Mouse (Mus musculus) retina, postnatal 1 day (tissue): ENCODE measurements around the gene Lman2l.

ENCODE experiments used
- DNase-seq: peaks from one replicate; pipeline ENCODE4 v3.0.0-alpha.2; 2012

Gene Lman2l

DNA sequence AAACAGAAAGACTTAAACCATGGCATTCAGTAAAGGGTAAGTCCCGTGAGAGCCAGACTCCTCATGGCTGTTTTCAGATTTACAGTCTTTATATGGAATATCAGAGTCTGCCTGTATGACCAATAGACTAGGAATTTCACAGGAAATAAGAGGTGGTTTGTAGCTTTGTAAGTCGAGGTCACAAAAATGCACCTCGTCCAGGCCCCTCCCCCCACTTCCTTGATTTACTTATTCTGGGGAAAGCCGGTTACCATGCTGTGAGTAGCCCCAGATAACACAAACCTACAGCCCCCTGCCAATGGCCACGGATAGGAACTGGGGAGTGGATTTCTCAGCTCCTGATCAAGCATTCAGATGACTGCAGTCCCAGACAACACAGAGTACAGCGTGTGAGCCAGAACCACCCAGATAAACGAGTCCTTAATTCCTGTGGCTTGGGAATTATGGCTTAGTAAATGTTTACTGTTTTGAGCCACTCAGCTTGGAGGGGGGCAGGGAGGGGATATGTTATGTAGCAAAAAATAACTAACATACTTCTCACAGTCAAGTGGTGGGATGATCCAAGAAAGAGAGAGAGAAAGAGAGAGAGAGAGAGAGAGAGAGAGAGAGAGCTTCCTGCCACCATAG is 12.4 kb upstream of the Lman2l start:
- no peak for DNase-seq

DNA sequence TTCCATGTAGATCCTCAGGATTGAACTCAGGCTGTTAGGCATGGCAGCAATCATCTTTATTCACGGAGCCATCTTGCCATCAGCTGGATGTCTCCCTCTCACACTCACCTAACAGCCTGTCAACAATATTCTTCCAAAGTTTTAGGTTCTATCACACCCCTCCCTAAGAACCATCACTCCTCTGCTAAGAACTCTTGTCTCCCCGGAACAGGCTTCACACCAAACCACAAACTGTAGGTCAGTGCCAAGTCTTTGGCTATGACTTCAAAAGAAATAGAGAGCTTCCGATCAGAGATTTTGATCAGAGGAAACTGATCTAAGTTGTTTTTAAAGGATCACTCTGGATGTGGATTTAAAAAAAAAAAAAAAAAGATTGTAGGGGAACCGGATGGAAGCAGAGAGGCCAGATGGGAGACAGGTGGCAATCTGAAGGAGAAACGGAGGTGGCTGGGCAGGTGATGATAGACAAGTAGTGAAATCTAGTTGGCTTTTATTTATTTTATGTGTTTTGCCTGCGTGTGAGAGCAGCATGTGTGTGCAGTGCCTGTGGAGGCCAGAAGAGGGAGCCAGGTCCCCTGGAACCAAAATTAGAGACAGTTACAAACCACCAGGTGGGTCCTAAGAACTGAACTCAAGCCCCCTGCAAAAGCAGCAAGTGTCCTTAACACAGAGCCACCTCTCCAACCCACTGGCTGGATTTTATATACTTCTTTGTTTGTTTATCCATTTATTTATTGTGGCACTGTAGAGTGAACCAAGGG is 9.2 kb upstream of the Lman2l start:
- no peak for DNase-seq

DNA sequence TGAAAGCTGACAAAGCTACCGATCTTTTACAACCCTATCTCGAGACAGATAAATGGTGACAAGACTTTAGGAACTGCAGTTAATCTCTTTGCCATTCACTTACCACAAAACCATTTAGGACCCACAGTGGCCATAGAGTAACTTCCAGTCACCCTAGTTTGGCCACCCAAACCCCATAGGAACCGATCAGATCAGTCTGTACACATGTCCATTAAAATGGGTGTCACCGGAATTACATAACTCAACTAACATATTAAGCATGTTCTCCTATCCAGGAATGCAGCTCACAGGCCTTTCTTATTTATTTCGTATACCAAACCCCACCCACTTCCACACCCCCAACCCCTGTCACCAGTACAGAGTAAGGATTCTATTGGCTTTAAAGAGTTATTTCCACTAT is 1.8 kb upstream of the Lman2l start:
- DNase-seq: no peak

DNA sequence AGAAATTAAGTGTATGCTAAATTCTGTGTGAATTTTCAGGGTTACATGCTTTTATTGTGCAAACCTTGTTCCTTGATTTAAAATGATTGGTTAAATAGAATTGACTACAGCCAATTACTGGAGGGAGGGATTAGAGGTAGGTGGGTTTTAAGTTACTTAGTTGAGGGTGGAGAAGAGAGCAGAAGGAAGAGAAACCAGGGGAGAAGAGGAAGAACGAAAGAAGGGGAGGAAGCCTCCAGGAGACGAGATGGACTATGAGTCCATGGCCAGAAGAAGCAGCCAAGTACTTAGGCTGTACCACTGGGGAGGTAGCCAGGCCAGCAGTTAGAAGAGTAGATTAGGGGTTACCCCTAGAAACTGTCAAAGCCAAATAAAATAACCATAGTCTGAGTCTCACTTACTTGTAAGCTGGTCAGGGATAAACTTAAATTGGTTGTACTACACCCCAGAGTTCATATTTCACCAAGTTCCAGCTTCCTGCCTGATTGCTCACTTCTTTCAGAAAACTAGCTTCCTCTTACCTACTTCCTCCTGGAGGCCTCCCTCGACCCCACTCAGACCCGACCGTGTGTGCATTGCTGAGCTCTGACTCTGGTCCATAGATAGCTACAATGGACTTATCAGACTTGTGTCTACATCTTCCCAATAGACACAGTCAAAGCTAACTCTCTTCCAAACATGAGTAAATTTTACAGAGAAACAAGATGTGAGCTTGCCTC is 1.2 kb upstream of the Lman2l start:
- DNase-seq: no peak

DNA sequence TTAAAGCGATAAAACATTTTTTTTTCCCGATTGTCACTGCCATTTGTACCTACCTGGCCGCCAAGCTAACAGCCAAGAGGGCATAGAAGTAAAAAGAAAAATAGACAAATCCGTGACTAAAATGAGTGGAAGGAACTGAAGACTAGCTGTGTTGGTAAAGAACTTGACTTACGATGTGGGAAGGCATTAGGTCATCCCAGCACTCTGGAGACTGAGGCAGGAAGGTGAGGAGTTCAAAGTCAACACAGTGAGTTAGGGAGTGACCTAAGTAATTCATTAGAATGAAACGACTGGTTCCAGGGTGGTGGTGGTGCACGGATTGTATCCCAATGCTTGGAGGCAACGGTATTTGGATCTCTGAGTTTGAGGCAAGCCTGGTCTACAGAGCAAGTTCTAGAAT is 437 bp upstream of the Lman2l start:
- no peak for DNase-seq

DNA sequence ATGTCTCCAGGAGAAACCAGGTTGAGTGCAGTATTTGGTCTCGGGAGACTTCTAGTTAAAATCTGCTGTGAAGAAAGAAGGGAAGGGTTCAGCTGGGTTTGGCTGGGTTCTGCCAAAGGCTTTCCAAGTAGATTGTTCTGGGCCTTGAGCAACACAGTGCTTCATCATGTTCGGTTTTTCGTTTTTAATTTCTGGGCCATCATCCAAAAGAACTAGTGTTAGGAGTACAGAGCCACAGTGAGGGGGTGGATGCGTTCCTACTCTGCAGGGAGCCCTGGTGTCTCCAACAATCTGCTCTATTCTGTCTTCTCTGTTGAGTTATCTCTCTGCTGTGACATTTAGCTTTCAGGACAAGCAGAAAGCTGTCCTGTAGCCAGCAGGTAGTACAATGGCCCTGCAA is 4.0 kb downstream of the Lman2l start:
- DNase-seq: no peak

DNA sequence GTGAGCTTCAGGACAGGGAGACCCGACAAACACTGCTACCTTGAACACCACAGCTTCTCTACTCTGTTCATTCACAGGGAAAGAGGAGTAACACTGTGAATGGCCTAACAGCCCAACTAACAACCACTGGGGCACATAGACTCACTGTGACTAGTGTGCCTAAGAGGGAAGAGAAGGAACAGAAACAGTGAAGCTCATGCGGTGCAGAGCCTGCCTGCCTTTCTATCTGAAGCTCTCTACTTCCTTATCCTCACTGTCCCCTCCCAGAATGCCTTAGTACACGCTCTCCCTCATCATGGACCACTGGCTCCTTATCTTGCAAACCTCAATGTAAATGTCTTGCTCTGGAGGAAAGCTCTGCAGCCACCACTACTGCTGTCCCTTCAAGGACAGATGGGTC is 7.8 kb downstream of the Lman2l start:
- DNase-seq: no peak

DNA sequence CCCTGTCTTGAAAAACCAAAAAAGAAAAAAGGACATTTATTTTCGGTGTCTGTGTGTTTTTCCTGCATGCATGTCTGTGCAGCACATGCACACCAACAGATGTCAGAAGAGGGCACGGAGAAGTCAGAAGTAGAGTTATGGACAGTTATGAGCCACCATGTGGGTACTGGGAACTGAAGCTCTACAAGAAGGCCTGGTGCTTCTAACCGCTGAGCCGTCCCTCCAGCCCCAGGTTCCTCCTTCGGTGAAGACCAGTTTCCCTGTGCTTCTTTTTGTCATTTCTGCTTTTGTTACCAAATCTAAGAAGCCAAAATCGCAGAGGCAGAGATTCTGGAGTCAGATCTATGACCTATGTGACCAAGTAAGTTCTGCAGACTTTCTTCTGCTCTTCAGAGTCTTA is 8.6 kb downstream of the Lman2l start:
- no peak for DNase-seq

DNA sequence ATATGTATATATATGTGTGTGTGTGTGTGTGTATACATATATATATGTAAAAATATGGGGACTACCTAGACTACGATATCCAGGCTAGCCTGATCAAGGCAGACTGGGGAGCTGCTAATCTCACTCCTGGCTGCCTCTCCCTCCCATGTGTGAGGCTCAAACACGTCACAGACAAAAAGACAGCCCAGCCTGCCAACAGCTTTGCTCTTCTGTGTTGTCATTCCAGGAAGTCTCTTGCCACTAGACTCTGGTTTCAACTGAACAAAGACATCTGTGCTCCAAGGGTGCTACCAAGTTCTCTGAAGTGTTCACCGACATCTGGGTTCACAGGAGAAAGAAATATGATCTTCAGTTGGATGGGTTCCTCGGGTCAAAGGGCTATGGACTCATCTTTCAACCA is 10.0 kb downstream of the Lman2l start:
- no peak for DNase-seq

DNA sequence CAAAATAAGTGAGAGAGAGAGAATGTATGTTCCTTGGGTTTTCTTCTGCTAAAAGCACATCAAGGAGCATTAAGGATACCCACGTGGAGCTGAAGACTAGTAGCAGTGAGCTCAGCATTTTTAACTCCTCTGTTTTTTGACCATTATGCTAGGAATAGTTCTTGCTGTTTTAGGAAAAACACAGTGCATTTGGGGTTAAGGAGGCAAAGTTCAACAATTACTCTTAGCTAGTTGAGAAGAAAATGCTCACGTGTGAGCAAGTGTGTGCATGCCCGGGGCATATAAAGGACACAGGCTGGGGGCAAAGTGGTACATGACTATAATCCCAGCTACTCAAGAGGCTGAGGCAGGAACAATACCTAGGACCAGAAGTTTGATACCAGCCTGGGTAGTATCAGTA is 11.5 kb downstream of the Lman2l start:
- no peak for DNase-seq

DNA sequence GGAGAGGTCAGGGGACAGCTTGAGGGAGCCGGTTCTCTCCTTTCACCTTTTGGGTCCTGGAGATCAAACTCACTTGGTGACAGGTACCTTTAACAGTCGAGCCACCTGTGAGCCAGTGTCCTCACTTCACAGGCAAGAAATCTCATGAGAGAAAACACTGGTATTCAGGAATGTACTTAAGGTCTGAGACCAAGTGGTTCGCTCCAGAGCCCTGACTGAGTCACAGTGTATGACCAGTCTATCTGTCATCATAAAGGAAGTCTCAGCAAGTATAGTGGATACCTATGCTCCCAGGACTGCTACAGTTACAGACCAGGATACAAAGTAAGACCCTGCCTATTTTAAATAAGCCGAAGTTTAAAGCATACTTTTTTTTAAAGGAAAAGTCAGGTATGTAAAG is 12.1 kb downstream of the Lman2l start:
- DNase-seq: no peak

DNA sequence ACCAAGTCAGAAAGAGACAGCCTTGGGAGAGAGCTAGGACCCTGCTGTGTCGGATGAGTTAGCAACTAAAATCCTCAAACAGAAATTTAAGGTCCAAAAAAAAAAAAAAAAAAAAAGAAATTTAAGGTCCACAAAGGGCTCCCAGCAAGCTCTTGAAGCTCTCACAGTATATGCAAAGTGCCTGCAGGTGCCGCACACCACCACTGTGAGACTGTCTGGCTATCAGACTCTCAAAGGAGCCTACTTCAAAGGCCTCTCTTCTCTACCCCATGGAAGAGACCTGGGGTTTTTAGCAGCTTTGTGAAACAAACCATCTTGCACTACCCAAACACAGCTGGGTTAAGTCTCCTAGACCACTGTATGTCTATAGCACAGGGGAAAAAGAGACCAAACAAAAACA is 15.6 kb downstream of the Lman2l start:
- no peak for DNase-seq

DNA sequence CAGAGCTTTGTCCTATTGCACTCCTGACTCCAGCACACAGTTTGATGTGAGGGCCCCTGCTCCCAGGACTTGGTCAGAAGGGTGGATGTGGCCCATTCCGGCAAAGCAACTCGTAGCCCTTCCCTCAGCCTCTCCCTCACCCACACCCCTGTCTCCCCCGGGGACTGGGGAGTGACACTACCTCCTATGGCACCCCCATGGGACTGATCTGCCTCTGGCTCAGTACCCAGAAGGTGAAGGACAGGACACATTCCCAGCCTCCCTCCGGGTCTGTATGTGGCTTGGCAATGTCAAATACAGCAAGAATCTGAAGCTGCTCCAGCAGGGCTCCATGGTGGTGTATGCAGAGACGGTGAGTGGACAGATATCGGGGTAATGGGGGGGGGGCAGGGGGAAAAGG is 40.5 kb downstream of the Lman2l start:
- DNase-seq: no peak

DNA sequence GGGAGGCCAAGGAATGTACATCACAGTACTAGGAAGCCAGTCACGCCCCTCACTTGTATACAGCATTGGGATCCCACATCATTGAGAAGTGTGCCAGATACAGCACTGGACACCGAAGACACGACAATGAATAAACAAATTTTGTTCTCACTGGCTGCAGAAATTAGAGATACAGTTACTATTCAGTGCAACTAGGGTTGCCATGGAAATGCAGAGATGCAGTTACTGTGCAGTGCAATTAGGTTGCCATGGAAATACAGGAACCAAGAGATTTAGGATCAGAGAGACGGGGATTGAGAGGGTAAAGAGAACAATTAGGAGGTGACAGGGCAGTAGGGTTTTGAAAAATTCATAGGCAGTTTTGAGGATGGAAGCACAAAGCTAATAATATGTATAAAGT is 43.6 kb downstream of the Lman2l start:
- no peak for DNase-seq

DNA sequence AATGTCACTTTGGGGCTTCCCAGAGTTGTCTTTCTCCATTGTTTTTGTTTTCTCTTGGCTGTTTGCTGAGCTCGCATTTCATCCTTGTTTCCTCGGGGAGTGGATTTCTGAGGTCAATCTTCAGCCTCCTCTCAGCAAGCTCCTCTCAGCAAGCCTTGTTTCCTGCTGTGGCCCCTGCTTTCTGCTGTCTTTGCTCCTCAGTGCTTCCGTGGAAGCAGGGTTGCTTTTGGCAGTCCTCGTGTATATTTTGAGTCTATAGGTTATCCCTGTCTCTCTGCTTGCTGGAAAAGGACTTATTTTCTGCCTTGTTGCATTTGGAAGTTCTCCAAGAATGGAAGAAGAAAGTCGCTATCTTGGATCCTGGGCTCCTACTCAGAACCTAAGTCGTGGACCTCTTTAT is 48.0 kb downstream of the Lman2l start:
- no peak for DNase-seq

DNA sequence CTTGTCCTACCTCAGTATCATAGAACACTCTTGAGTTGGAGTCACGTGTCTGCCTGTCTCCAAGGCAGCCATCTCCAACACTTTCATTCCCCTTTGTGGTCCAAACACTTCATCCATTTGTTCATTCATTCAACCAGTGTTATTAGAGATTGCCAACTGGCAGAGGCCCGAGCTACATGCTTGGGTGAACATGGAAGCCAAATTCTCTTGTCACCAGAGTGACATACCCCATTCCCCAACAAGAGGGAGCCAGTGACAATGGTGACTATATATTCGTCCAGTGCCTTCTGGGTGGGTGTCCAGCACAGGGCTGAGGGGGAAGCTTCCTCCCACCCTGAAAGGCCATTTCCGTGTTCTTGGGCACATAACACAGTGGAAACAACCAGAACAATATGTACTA is 65.5 kb downstream of the Lman2l start:
- DNase-seq: peak; percentile 43

DNA sequence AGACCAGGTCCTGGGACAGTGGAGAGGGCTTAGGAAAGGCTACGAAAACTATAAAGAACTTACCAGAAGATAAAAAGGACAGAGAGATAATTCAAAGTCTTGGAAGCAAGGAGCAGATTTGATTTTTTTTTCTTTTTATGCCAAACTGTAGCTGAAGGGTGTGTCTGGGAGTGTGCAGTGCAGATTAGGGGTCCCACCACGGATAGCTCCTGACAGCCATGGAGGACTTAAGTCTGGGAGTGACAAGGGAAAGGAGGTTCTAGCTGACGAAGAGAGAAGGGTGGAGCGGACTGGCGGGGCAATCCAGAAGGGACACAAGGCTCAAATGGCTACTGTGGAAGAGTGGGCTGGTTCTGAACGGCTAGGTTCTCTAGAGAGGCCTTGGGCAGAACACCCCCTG is 66.2 kb downstream of the Lman2l start:
- DNase-seq: no peak

DNA sequence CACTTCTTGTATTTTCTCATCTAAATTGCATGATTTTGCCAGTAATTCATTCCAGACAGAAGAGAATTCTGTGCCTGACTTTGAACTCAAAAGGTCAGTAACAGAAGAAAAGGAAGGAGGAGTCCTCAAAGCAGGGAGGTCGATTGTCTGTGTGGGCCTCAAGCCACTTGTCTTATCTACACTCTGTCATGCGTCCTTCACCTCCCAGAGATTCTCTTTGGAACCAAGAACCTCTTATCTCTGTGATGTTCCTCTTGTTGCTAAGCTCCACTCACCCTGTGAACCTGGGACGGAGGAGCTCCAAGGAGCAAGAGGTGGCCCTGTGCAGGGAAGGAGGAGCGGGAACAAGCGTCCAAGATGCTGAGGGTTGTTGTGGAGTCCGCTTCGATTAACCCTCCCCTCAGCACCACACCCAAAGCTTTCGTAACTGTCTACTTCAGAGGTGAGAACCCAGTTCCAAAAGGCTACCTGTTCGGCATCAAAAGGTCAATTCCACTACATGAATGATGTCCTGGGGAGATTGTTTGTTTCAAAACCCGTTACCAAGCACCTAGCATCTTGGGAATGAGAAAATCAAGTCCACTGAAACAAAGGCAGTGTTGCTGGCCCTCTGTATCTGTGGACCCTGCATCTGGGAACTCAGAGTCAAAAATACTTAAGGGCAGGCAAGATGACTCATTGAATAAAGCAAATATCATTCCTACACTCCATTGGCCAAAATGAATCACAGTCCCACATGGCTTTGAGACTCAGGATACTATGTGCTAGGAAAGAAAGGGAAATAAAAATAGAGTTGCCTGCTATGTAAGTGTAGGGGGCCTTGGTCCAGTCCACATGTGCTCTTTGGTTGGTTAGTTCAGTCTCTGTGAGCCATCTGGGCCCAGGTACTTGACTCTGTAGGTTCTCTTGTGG is 72.9 kb downstream of the Lman2l start, which contains the start of gene Fer1l5:
TSS of gene Fer1l5 (plus strand) at position 358 of the 912 bp plus-strand sequence.
- DNase-seq: no peak

DNA sequence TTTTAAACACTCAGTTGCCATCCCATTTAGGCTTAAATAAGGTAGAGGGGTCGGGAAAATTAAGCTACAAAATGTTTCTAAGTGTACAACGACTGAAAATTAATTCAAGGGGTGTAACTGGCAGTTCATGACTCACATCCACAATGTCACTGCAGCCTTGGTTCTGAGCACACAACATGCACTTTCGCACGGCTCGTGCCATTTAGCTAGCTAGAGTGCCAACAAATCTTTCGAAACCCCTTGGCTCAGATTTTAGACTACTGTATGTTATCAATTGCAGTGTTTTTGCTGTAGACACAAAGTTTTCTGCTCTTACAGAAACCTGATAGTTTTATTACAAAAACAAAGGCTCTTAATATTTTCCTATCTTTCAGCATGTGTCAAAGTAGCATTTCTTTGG is 74.2 kb downstream of the Lman2l start:
- no peak for DNase-seq
